Mouse (Mus musculus): ENCODE measurements around the gene Mrps6. TPM values are rescaled to one million over a fixed set of nuclear protein-coding genes. Genes with fewer than 3 reads are reported as not detected.

The Mrps6 gene
- 125 and 127 TPM in 2 replicates for polyA plus RNA-seq (2014; fragmentation: Nextera tagmentation; extraction: Ambion mirVana)

GRCm38 (mm10) chr16:92057852-92058643, at the start of gene Mrps6, which contains the start of the genes Gm49711 and Slc5a3:
Mrps6 (plus strand) TSS chr16:92058270.
Gm49711 (plus strand) TSS chr16:92058316.
Slc5a3 (plus strand) TSS chr16:92058322.
- ATAC-seq (replicated peaks; ENCODE audit: insufficient number of reproducible peaks, low FRiP score, low TSS enrichment, low read depth) = peak; percentile 83

GRCm38 (mm10) chr16:92009586-92009985, 48.5 kb upstream of the Mrps6 start:
- Histone ChIP-seq H3K9me3 (replicated peaks; ENCODE audit: control insufficient read depth, low read length) (no peaks in the 10 kb centered on the region), H3K27me3 (ENCODE audit: control insufficient read depth, insufficient read depth, low read length) (no peaks in the 10 kb centered on the region), H3K27ac (replicated peaks; ENCODE audit: low read depth, low read length) (no peak overlapping the region), H3K4me3 (ENCODE audit: low read depth, low read length) (no peak overlapping the region), H3K4me1 (ENCODE audit: control insufficient read depth, insufficient read depth, low read length) (no peaks in the 10 kb centered on the region), H3K4me2 (ENCODE audit: low read depth, low read length) (no peak overlapping the region), H3K36me3 (replicated peaks; ENCODE audit: control insufficient read depth, insufficient read depth, low read depth, low read length) (no peaks in the 10 kb centered on the region), H3K9ac (replicated peaks; ENCODE audit: low read length) (no peak overlapping the region)
- ATAC-seq (replicated peaks; ENCODE audit: insufficient number of reproducible peaks, low FRiP score, low TSS enrichment, low read depth) (no peak), DNase-seq (ENCODE audit: low spot score) (no peak)
- 95% methylated on average over 2 of the region's 2 CpGs for WGBS

More at GRCm38 (mm10) chr16:92057852-92058643, at the start of gene Mrps6, which contains the start of the genes Gm49711 and Slc5a3:
- no peaks in the 10 kb centered on the region; the same call in 1 of the 2 replicates for H3K36me3 ChIP-seq (replicated peaks; ENCODE audit: control insufficient read depth, insufficient read depth, low read depth, low read length)
- peak; percentile 85 for DNase-seq (ENCODE audit: low spot score)
- no peak within 1 kb of the TSS; the same call in 1 of the 2 replicates for H3K27ac ChIP-seq (replicated peaks; ENCODE audit: low read depth, low read length)
- no peaks in the 10 kb centered on the region for H3K4me1 ChIP-seq (ENCODE audit: control insufficient read depth, insufficient read depth, low read length)
- H3K4me3 ChIP-seq (ENCODE audit: low read depth, low read length) = peak within 1 kb of the TSS; percentile 96
- peak within 1 kb of the TSS; percentile 88 for H3K4me2 ChIP-seq (ENCODE audit: low read depth, low read length)
- no peaks in the 10 kb centered on the region for H3K27me3 ChIP-seq (ENCODE audit: control insufficient read depth, insufficient read depth, low read length)
- under 1% methylated on average over 88 of the region's 99 CpGs for WGBS
- peak within 1 kb of the TSS; percentile 84 for H3K9ac ChIP-seq (replicated peaks; ENCODE audit: low read length)
- no peaks in the 10 kb centered on the region; the same call in 1 of the 2 replicates for H3K9me3 ChIP-seq (replicated peaks; ENCODE audit: control insufficient read depth, low read length)

GRCm38 (mm10) chr16:92016792-92017191, 41.3 kb upstream of the Mrps6 start:
- H3K9ac ChIP-seq (replicated peaks; ENCODE audit: low read length) = no peak overlapping the region
- H3K4me3 ChIP-seq (ENCODE audit: low read depth, low read length) = no peak overlapping the region
- H3K4me1 ChIP-seq (ENCODE audit: control insufficient read depth, insufficient read depth, low read length) = no peaks in the 10 kb centered on the region
- no peaks in the 10 kb centered on the region for H3K9me3 ChIP-seq (replicated peaks; ENCODE audit: control insufficient read depth, low read length)
- no peak overlapping the region for H3K4me2 ChIP-seq (ENCODE audit: low read depth, low read length)
- no peaks in the 10 kb centered on the region for H3K27me3 ChIP-seq (ENCODE audit: control insufficient read depth, insufficient read depth, low read length)
- WGBS = 84% methylated on average over 8 of the region's 8 CpGs
- H3K27ac ChIP-seq (replicated peaks; ENCODE audit: low read depth, low read length) = no peak overlapping the region
- no peaks in the 10 kb centered on the region for H3K36me3 ChIP-seq (replicated peaks; ENCODE audit: control insufficient read depth, insufficient read depth, low read depth, low read length)
- DNase-seq (ENCODE audit: low spot score) (no peak), ATAC-seq (replicated peaks; ENCODE audit: insufficient number of reproducible peaks, low FRiP score, low TSS enrichment, low read depth) (no peak)

GRCm38 (mm10) chr16:92019141-92020118, 38.6 kb upstream of the Mrps6 start:
- peak overlapping the region; percentile 18 for H3K4me3 ChIP-seq (ENCODE audit: low read depth, low read length)
- H3K4me1 ChIP-seq (ENCODE audit: control insufficient read depth, insufficient read depth, low read length) = no peaks in the 10 kb centered on the region
- 10% methylated on average over 26 of the region's 26 CpGs for WGBS
- no peaks in the 10 kb centered on the region for H3K9me3 ChIP-seq (replicated peaks; ENCODE audit: control insufficient read depth, low read length)
- H3K27ac ChIP-seq (replicated peaks; ENCODE audit: low read depth, low read length) = no peak overlapping the region
- H3K36me3 ChIP-seq (replicated peaks; ENCODE audit: control insufficient read depth, insufficient read depth, low read depth, low read length) = no peaks in the 10 kb centered on the region
- peak overlapping the region; percentile 36 for H3K4me2 ChIP-seq (ENCODE audit: low read depth, low read length)
- ATAC-seq (replicated peaks; ENCODE audit: insufficient number of reproducible peaks, low FRiP score, low TSS enrichment, low read depth) (peak; percentile 71; the same call in 1 of the 2 replicates), DNase-seq (ENCODE audit: low spot score) (peak; percentile 62)
- H3K9ac ChIP-seq (replicated peaks; ENCODE audit: low read length) = peak overlapping the region; percentile 66
- H3K27me3 ChIP-seq (ENCODE audit: control insufficient read depth, insufficient read depth, low read length) = no peaks in the 10 kb centered on the region

- H3K4me2 ChIP-seq (ENCODE audit: low read depth, low read length) = no peak overlapping the region
- ATAC-seq (replicated peaks; ENCODE audit: insufficient number of reproducible peaks, low FRiP score, low TSS enrichment, low read depth) (no peak), DNase-seq (ENCODE audit: low spot score) (no peak)
- H3K36me3 ChIP-seq (replicated peaks; ENCODE audit: control insufficient read depth, insufficient read depth, low read depth, low read length) = no peaks in the 10 kb centered on the region
- no peaks in the 10 kb centered on the region for H3K27me3 ChIP-seq (ENCODE audit: control insufficient read depth, insufficient read depth, low read length)
- 81% methylated on average over 12 of the region's 12 CpGs for WGBS
- H3K9ac ChIP-seq (replicated peaks; ENCODE audit: low read length) = no peak overlapping the region
- H3K27ac ChIP-seq (replicated peaks; ENCODE audit: low read depth, low read length) = no peak overlapping the region
- no peaks in the 10 kb centered on the region for H3K4me1 ChIP-seq (ENCODE audit: control insufficient read depth, insufficient read depth, low read length)
- H3K4me3 ChIP-seq (ENCODE audit: low read depth, low read length) = no peak overlapping the region
- no peaks in the 10 kb centered on the region for H3K9me3 ChIP-seq (replicated peaks; ENCODE audit: control insufficient read depth, low read length)
Measured at GRCm38 (mm10) chr16:92021656-92022400, 36.2 kb upstream of the Mrps6 start.

- Histone ChIP-seq H3K9me3 (replicated peaks; ENCODE audit: control insufficient read depth, low read length) (no peaks in the 10 kb centered on the region), H3K36me3 (replicated peaks; ENCODE audit: control insufficient read depth, insufficient read depth, low read depth, low read length) (no peaks in the 10 kb centered on the region), H3K27me3 (ENCODE audit: control insufficient read depth, insufficient read depth, low read length) (no peaks in the 10 kb centered on the region), H3K4me1 (ENCODE audit: control insufficient read depth, insufficient read depth, low read length) (no peaks in the 10 kb centered on the region), H3K27ac (replicated peaks; ENCODE audit: low read depth, low read length) (no peak overlapping the region), H3K4me3 (ENCODE audit: low read depth, low read length) (no peak overlapping the region), H3K9ac (replicated peaks; ENCODE audit: low read length) (no peak overlapping the region), H3K4me2 (ENCODE audit: low read depth, low read length) (no peak overlapping the region)
- WGBS = 59% methylated on average over 20 of the region's 20 CpGs
- no peak for ATAC-seq (replicated peaks; ENCODE audit: insufficient number of reproducible peaks, low FRiP score, low TSS enrichment, low read depth)
- no peak for DNase-seq (ENCODE audit: low spot score)
Measured at GRCm38 (mm10) chr16:92022494-92023283, 35.4 kb upstream of the Mrps6 start.

- WGBS = 88% methylated on average over 3 of the region's 3 CpGs
- Histone ChIP-seq H3K4me1 (ENCODE audit: control insufficient read depth, insufficient read depth, low read length) (no peaks in the 10 kb centered on the region), H3K27ac (replicated peaks; ENCODE audit: low read depth, low read length) (no peak overlapping the region), H3K4me2 (ENCODE audit: low read depth, low read length) (no peak overlapping the region), H3K9ac (replicated peaks; ENCODE audit: low read length) (no peak overlapping the region), H3K36me3 (replicated peaks; ENCODE audit: control insufficient read depth, insufficient read depth, low read depth, low read length) (no peaks in the 10 kb centered on the region; the same call in 1 of the 2 replicates), H3K9me3 (replicated peaks; ENCODE audit: control insufficient read depth, low read length) (no peaks in the 10 kb centered on the region), H3K27me3 (ENCODE audit: control insufficient read depth, insufficient read depth, low read length) (no peaks in the 10 kb centered on the region), H3K4me3 (ENCODE audit: low read depth, low read length) (no peak overlapping the region)
- ATAC-seq (replicated peaks; ENCODE audit: insufficient number of reproducible peaks, low FRiP score, low TSS enrichment, low read depth) (no peak), DNase-seq (ENCODE audit: low spot score) (no peak)
Measured at GRCm38 (mm10) chr16:92033286-92033685, 24.8 kb upstream of the Mrps6 start.

All from embryonic facial prominence, embryonic 11.5 days (tissue).